Mouse (Mus musculus) neural tube, embryonic 11.5 days (tissue): ENCODE measurements around the gene Tnxb. TPM values are rescaled to one million over a fixed set of nuclear protein-coding genes. Genes with fewer than 3 reads are reported as not detected.

Experiments used
- ATAC-seq: fragments of 200-750 bp; cut with Nextera tagmentation; 2 replicates; pipeline ENCODE4 v1.8.0; 2017; ENCODE audit warnings: moderate number of reproducible peaks, mild to moderate bottlenecking, moderate TSS enrichment, moderate library complexity; ENCODE audit not compliant: insufficient read depth, low FRiP score, low TSS enrichment
- DNase-seq: peaks from one replicate; pipeline ENCODE4 v3.0.0-alpha.2; 2015; ENCODE audit warnings: low spot score
- H3K27ac ChIP-seq: fragments of 300-500 bp; sonication (generic); 2 replicates; pipeline ENCODE4 v1.5.1; 2014; ENCODE audit warnings: low read depth, mild to moderate bottlenecking, low read length
- H3K27me3 ChIP-seq: fragments of 300-500 bp; sonication (generic); 2 replicates; pipeline ENCODE4 v1.6.1; 2014; ENCODE audit warnings: mild to moderate bottlenecking, low read length, mixed read lengths; ENCODE audit not compliant: control insufficient read depth, insufficient read depth
- H3K36me3 ChIP-seq: fragments of 300-500 bp; sonication (generic); 2 replicates; pipeline ENCODE4 v1.6.1; 2014; ENCODE audit warnings: mild to moderate bottlenecking, low read length, moderate library complexity, mixed read lengths; ENCODE audit not compliant: control insufficient read depth, insufficient read depth
- H3K4me1 ChIP-seq: fragments of 300-500 bp; sonication (generic); 2 replicates; pipeline ENCODE4 v1.6.1; 2014; ENCODE audit warnings: low read length, mixed read lengths; ENCODE audit not compliant: control insufficient read depth, insufficient read depth
- H3K4me2 ChIP-seq: fragments of 300-500 bp; sonication (generic); 2 replicates; pipeline ENCODE4 v1.6.1; 2014; ENCODE audit warnings: low read depth, mild to moderate bottlenecking, moderate library complexity
- H3K4me3 ChIP-seq: fragments of 300-500 bp; sonication (generic); 2 replicates; pipeline ENCODE4 v1.5.1; 2014; ENCODE audit warnings: low read depth, low read length
- H3K9ac ChIP-seq: fragments of 300-500 bp; sonication (generic); 2 replicates; pipeline ENCODE4 v1.6.1; 2014; ENCODE audit warnings: mild to moderate bottlenecking, low read length
- H3K9me3 ChIP-seq: fragments of 300-500 bp; sonication (generic); 2 replicates; pipeline ENCODE4 v1.6.1; 2016; ENCODE audit warnings: low read length; ENCODE audit not compliant: control insufficient read depth
- WGBS: fragments of 180-500 bp; shearing (Covaris S2); extraction: QIAGEN DNeasy Blood & Tissue Kit; methylation state at CpG from one replicate; pipeline ENCODE4 v1.1.7; 2014; 5-methylcytosine and 5-hydroxymethylcytosine counted together
- polyA plus RNA-seq: library from polyadenylated mRNA; unstranded; fragments of >200 nt; fragmentation: Nextera tagmentation; extraction: Ambion mirVana; gene quantifications from 2 replicates; pipeline ENCODE4 v1.2.1, GENCODE M21; 2014

The Tnxb gene
- polyA plus RNA-seq, 1 experiment from 2014 or later, result 0.03 TPM

DNA sequence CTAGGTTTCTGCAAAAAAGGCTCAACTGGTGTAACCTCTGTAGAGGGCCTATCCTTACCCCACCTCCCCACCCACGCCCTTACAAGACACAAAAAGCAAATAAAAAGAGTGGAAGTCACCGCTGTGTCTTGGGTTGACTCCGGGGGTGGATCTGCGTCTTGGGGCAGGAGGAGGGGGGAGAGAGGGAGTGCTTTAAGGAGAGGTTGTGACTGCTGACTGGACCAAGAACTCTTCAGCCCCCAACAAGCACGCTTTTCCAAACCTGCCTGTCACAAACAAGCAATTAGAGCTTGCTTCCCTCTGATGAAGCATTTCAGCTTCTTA is 41.7 kb upstream of the Tnxb start:
- peak overlapping the region; percentile 92; the same call in 1 of the 2 replicates for H3K4me2 ChIP-seq
- peaks cover 38% of the 10 kb centered on the region for H3K27me3 ChIP-seq
- H3K4me3 ChIP-seq, result no peak overlapping the region
- peaks cover 19% of the 10 kb centered on the region for H3K4me1 ChIP-seq
- H3K27ac ChIP-seq, result no peak overlapping the region
- ATAC-seq, result no peak
- 27% methylated on average over 5 of the region's 5 CpGs for WGBS
- no peaks in the 10 kb centered on the region for H3K36me3 ChIP-seq
- no peaks in the 10 kb centered on the region for H3K9me3 ChIP-seq
- no peak overlapping the region for H3K9ac ChIP-seq
- DNase-seq, result no peak

DNA sequence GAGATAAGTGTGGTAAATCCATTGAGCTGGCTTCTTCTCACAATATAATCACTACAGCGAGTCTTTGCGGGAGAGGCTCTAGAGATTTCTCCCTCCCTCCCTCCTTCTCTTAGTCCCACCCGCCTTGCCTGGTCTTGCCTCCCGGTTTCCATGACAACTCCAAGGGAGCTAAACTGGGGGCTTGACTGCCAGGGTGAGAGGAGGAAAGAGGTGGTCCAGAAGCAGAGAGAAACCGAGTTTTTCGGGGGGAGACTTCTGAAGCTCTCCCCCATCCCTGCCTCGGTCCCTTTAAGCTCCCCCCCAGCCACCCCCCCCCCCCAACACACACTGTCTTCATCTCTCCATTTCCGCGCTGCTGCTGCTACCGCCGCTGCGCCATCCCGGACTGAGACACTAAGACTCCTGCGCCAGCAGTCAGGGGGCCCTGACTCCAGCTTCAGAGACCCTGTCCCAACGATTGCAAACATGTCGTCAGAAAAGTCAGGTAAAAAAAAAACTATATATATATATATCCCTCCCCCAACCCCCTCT is 41.0 kb upstream of the Tnxb start, which contains the start of gene Prrt1:
Prrt1 (plus strand) TSS at position 313 of the 531 bp plus-strand sequence.
- no peaks in the 10 kb centered on the region for H3K36me3 ChIP-seq
- H3K9ac ChIP-seq, result no peak within 1 kb of the TSS
- peak within 1 kb of the TSS; percentile 92 for H3K4me2 ChIP-seq
- no peak within 1 kb of the TSS for H3K27ac ChIP-seq
- peak within 1 kb of the TSS; percentile 21 for H3K4me3 ChIP-seq
- peaks cover 38% of the 10 kb centered on the region for H3K27me3 ChIP-seq
- 0% methylated on average over 16 of the region's 16 CpGs for WGBS
- no peaks in the 10 kb centered on the region for H3K9me3 ChIP-seq
- ATAC-seq (no peak), DNase-seq (no peak)
- H3K4me1 ChIP-seq, result peaks cover 19% of the 10 kb centered on the region

GRCm38 (mm10) chr17:34629796-34630603 is 40.3 kb upstream of the Tnxb start:
- 12% methylated on average over 12 of the region's 12 CpGs for WGBS
- no peak for ATAC-seq
- Histone ChIP-seq H3K4me1 (peaks cover 19% of the 10 kb centered on the region), H3K4me3 (peak overlapping the region; percentile 21; the same call in 1 of the 2 replicates), H3K27me3 (peaks cover 38% of the 10 kb centered on the region), H3K9me3 (no peaks in the 10 kb centered on the region), H3K27ac (no peak overlapping the region), H3K9ac (no peak overlapping the region), H3K4me2 (peak overlapping the region; percentile 38), H3K36me3 (no peaks in the 10 kb centered on the region)
- no peak for DNase-seq

DNA sequence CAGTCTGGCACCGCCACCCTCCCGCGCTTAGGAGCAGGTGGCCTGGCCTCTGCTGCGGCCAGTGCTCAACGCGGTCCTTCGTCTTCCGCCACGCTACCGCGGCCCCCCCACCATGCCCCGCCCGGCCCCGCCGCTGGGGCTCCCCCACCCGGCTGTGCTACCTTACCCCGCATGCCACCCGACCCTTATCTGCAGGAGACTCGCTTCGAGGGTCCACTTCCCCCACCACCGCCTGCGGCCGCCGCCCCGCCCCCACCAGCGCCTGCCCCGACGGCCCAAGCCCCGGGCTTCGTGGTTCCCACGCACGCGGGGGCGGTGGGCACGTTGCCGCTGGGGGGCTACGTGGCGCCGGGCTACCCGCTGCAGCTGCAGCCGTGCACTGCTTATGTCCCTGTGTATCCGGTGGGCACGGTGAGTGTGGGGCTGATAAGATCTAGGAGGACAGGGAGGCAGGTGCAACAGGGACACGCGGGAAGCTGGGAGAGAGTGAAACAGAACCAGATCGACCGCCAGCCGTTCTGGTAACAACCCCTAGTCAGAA is 39.5 kb upstream of the Tnxb start:
- H3K27me3 ChIP-seq, result peaks cover 38% of the 10 kb centered on the region
- no peak overlapping the region for H3K27ac ChIP-seq
- peak overlapping the region; percentile 34 for H3K4me2 ChIP-seq
- H3K4me3 ChIP-seq, result peak overlapping the region; percentile 21; the same call in 1 of the 2 replicates
- 2% methylated on average over 47 of the region's 48 CpGs for WGBS
- ATAC-seq (no peak), DNase-seq (no peak)
- peak overlapping the region; percentile 26; the same call in 1 of the 2 replicates for H3K9ac ChIP-seq
- no peaks in the 10 kb centered on the region for H3K9me3 ChIP-seq
- H3K4me1 ChIP-seq, result peaks cover 19% of the 10 kb centered on the region
- no peaks in the 10 kb centered on the region for H3K36me3 ChIP-seq

DNA sequence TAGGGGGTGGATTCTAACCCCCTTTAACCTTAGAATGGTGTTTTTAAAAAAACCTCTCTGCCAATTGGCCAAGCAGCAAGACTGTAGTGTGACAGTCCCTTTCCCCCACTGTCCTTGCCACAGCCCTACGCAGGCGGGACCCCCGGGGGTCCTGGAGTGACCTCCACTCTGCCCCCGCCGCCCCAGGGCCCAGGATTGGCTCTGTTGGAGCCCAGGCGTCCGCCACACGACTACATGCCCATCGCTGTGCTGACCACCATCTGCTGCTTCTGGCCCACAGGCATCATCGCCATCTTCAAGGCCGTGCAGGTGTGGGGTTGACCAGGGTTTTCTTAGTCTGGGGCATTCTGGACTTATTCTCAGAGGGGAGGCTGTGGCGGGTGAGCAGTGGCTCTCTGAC is 38.7 kb upstream of the Tnxb start:
- no peak for DNase-seq
- H3K36me3 ChIP-seq, result no peaks in the 10 kb centered on the region
- H3K27me3 ChIP-seq, result peaks cover 38% of the 10 kb centered on the region
- H3K4me3 ChIP-seq, result peak overlapping the region; percentile 29
- 5% methylated on average over 12 of the region's 12 CpGs for WGBS
- H3K9me3 ChIP-seq, result no peaks in the 10 kb centered on the region
- no peak for ATAC-seq
- no peak overlapping the region for H3K27ac ChIP-seq
- peak overlapping the region; percentile 47 for H3K4me2 ChIP-seq
- H3K4me1 ChIP-seq, result peaks cover 19% of the 10 kb centered on the region
- H3K9ac ChIP-seq, result no peak overlapping the region; the same call in 1 of the 2 replicates

DNA sequence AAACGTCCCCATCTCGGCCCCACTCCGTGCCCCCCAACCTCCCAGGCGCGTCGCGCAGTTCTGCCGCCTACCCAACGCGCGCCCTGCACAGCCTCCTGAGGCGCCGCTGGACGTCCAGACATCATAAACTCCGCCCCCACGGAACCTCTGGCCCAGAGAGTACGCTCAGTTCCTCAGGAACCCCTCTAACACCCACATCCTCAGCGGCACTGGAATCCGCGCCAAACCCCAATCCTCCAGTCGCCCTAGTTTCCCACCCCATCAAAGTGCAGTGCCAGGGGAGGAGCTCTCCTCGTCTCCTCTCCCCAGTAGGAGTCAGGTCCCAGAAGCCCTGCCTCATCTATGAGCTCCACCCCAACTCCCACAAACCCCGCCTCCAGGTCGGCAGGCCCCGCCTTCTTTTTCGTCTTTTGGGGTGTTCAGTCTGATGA is 38.1 kb upstream of the Tnxb start:
- Histone ChIP-seq H3K4me3 (peak overlapping the region; percentile 29), H3K4me2 (peak overlapping the region; percentile 47), H3K27ac (no peak overlapping the region), H3K4me1 (peaks cover 19% of the 10 kb centered on the region), H3K9me3 (no peaks in the 10 kb centered on the region), H3K9ac (peak overlapping the region; percentile 29), H3K27me3 (peaks cover 38% of the 10 kb centered on the region), H3K36me3 (no peaks in the 10 kb centered on the region)
- WGBS, result under 1% methylated on average over 26 of the region's 26 CpGs
- no peak for ATAC-seq
- peak; percentile 42 for DNase-seq

DNA sequence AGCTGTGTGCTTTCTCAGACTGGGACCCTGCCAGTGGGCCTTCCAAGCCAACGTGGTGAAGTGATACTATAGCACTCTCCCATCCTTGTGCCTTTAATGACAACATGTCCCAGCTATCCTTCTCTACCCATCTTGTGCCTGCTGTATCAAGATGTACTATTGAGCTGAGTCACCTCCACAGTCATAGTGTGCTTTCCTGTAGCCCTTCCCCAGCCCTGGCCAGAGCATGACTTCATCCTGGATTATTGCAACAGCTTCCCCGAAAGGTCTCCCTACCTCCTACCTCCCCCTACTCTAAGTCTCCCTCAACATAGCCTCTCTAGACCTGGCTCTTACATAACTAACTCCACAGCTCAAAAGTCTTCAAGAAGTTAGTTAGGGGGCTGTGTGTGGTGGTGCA is 34.7 kb upstream of the Tnxb start:
- WGBS, result 71% methylated on average over 2 of the region's 2 CpGs
- Histone ChIP-seq H3K4me3 (no peak overlapping the region), H3K36me3 (no peaks in the 10 kb centered on the region), H3K27me3 (peaks cover 28% of the 10 kb centered on the region), H3K9me3 (no peaks in the 10 kb centered on the region), H3K4me1 (0 out of 2 replicates have a peak, but pooled peaks cover 4% of the 10 kb centered on the region), H3K9ac (no peak overlapping the region), H3K4me2 (no peak overlapping the region), H3K27ac (no peak overlapping the region)
- no peak for DNase-seq
- ATAC-seq, result no peak

DNA sequence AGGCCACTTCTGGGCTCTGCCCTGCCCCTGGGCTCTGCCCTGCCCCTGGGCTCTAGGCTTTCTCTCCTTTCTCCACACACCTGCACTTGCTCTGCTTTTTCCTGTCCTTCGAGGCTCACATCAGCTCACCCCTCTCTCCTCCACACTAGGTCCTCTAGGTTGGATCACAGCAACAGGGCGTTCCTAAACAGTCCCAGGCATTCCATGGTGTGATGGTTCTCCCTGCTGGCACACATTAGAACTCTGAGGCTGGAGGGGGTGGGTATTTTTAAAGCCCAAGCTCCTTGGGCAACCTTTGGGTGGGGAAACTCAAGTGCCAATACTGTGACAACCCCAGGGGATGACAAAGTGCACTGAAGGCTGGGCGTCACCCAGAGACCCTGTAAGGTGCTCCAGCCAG is 32.9 kb upstream of the Tnxb start:
- no peak for DNase-seq
- H3K4me1 ChIP-seq, result no peaks in the 10 kb centered on the region
- 60% methylated on average over 3 of the region's 3 CpGs for WGBS
- no peak overlapping the region for H3K4me3 ChIP-seq
- H3K27me3 ChIP-seq, result peaks cover 10% of the 10 kb centered on the region; the same call in 1 of the 2 replicates
- no peak overlapping the region for H3K9ac ChIP-seq
- no peak overlapping the region for H3K27ac ChIP-seq
- H3K9me3 ChIP-seq, result no peaks in the 10 kb centered on the region
- no peak for ATAC-seq
- no peaks in the 10 kb centered on the region for H3K36me3 ChIP-seq
- no peak overlapping the region for H3K4me2 ChIP-seq
